In genomic region chr14:47366881-47367321, GRCm38 (mm10) we compare ENCODE assay signal across 9 mouse cellular contexts. TPM values are rescaled to one million over a fixed set of nuclear protein-coding genes. Genes with fewer than 3 reads are reported as not detected.
A peak's percentile ranks its signal among the peaks of the same experiment; 100 is the strongest.
DNase-seq lines count a peak whose midpoint lies in the region; ATAC-seq and TF ChIP-seq lines count a peak whose summit lies in the region.
"Had no signal": no experiment of that assay in that cellular context is flagged by ENCODE, and none has a peak within 500 bp of the region (broad histone marks: within the 10 kb centered on the region; RNA-seq: fewer than 3 reads in every experiment).

No protein-coding gene starts in this region.

- peak; percentile 38; the same call in 1 of the 2 replicates for ATAC-seq in midbrain, embryonic 11.5 days (ENCODE audit: low FRiP score)
- peak; percentile 39; the same call in 1 of the 2 replicates for ATAC-seq in liver, embryonic 11.5 days (replicated peaks; ENCODE audit: low FRiP score)

- WGBS in midbrain, embryonic 11.5 days, result 74% methylated on average over 7 of the region's 7 CpGs
- 87% methylated on average over 7 of the region's 7 CpGs for WGBS in midbrain, embryonic 10.5 days
- 46% methylated on average over 7 of the region's 7 CpGs for WGBS in kidney, adult 2 months
- 31% methylated on average over 7 of the region's 7 CpGs for WGBS in liver, embryonic 11.5 days

- H3K4me3 ChIP-seq in midbrain, embryonic 11.5 days (ENCODE audit: low read depth, low read length), result no peak overlapping the region
- H3K4me3 ChIP-seq in midbrain, embryonic 10.5 days, result no peak overlapping the region
- no peak overlapping the region for H3K4me3 ChIP-seq in kidney, adult 2 months (ENCODE audit: insufficient read depth, low read depth, low read length)
- H3K4me3 ChIP-seq in liver, embryonic 11.5 days (ENCODE audit: low read depth, low read length), result no peak overlapping the region

- no peaks in the 10 kb centered on the region for H3K27me3 ChIP-seq in midbrain, embryonic 11.5 days (ENCODE audit: control insufficient read depth, insufficient read depth, low read length)
- 0 out of 2 replicates have a peak, but pooled peaks cover 4% of the 10 kb centered on the region for H3K27me3 ChIP-seq in midbrain, embryonic 10.5 days (ENCODE audit: low read depth, poor library complexity, severe bottlenecking)
- no peaks in the 10 kb centered on the region for H3K27me3 ChIP-seq in kidney, adult 2 months (replicated peaks; ENCODE audit: control insufficient read depth, insufficient read depth, low read length)
- 0 out of 2 replicates have a peak, but pooled peaks cover 2% of the 10 kb centered on the region for H3K27me3 ChIP-seq in liver, embryonic 11.5 days (replicated peaks; ENCODE audit: control insufficient read depth, insufficient read depth, low read length)

- H3K4me1 ChIP-seq in midbrain, embryonic 11.5 days (ENCODE audit: control insufficient read depth, insufficient read depth, low read length), result peaks cover 7% of the 10 kb centered on the region
- peaks cover 24% of the 10 kb centered on the region for H3K4me1 ChIP-seq in midbrain, embryonic 10.5 days
- H3K4me1 ChIP-seq in kidney, adult 2 months (ENCODE audit: control insufficient read depth, insufficient read depth, low read length), result peaks cover 3% of the 10 kb centered on the region; the same call in 1 of the 2 replicates
- H3K4me1 ChIP-seq in liver, embryonic 11.5 days (replicated peaks; ENCODE audit: control insufficient read depth, insufficient read depth, low read length), result peaks cover 19% of the 10 kb centered on the region

- TF ChIP-seq CTCF in kidney, adult 2 months (conservative IDR thresholded peaks at IDR 0.05; ENCODE audit: insufficient read depth, insufficient read length, low read depth, low read length), result no peak

- DNase-seq in midbrain, embryonic 11.5 days (ENCODE audit: low spot score, missing footprints), result peak; percentile 90
- DNase-seq in midbrain, embryonic 10.5 days (ENCODE audit: low spot score), result no peak
- DNase-seq in cerebellum, postnatal 25 days, result peak; percentile 49 to 74
- peak; percentile 35 for DNase-seq in kidney, adult 2 months
- no peak for DNase-seq in liver, embryonic 11.5 days (ENCODE audit: low spot score)
- DNase-seq in ovary, postnatal 14 days (ENCODE audit: low spot score), result peak; percentile 32
- no peak for DNase-seq in spleen, postnatal 36 days (ENCODE audit: low spot score in 2 of 2)
- DNase-seq in heart, adult 11 months, result no peak

- H3K9me3 ChIP-seq in midbrain, embryonic 11.5 days (ENCODE audit: control insufficient read depth, low read length), result no peaks in the 10 kb centered on the region
- H3K9me3 ChIP-seq in midbrain, embryonic 10.5 days (replicated peaks), result no peaks in the 10 kb centered on the region
- H3K9me3 ChIP-seq in liver, embryonic 11.5 days (ENCODE audit: control insufficient read depth, low read length), result no peaks in the 10 kb centered on the region

- H3K9ac ChIP-seq in midbrain, embryonic 11.5 days (ENCODE audit: low read length), result no peak overlapping the region
- no peak overlapping the region for H3K9ac ChIP-seq in liver, embryonic 11.5 days (ENCODE audit: low read depth, low read length)
- H3K9ac ChIP-seq: liver, embryonic 14.5 days had no signal

- no peaks in the 10 kb centered on the region for H3K36me3 ChIP-seq in midbrain, embryonic 11.5 days (ENCODE audit: control insufficient read depth, insufficient read depth, low read length)
- no peaks in the 10 kb centered on the region for H3K36me3 ChIP-seq in midbrain, embryonic 10.5 days
- no peaks in the 10 kb centered on the region for H3K36me3 ChIP-seq in kidney, adult 2 months (ENCODE audit: control insufficient read depth, insufficient read depth, low read length)
- H3K36me3 ChIP-seq in liver, embryonic 11.5 days (ENCODE audit: control insufficient read depth, insufficient read depth, low read length), result no peaks in the 10 kb centered on the region

- no peak overlapping the region for H3K4me2 ChIP-seq in midbrain, embryonic 11.5 days
- H3K4me2 ChIP-seq in liver, embryonic 11.5 days, result peak overlapping the region; percentile 33

- H3K27ac ChIP-seq in midbrain, embryonic 11.5 days (ENCODE audit: low read depth, low read length), result no peak overlapping the region
- H3K27ac ChIP-seq in midbrain, embryonic 10.5 days (replicated peaks), result no peak overlapping the region
- H3K27ac ChIP-seq in kidney, adult 2 months (ENCODE audit: insufficient read depth, low read depth, low read length), result peak overlapping the region; percentile 27; the same call in 1 of the 2 replicates
- H3K27ac ChIP-seq in liver, embryonic 11.5 days (ENCODE audit: low read depth, low read length), result peak overlapping the region; percentile 16; the same call in 1 of the 2 replicates
- H3K27ac ChIP-seq: liver, embryonic 14.5 days had no signal

- no peak for TF ChIP-seq POLR2A in kidney, adult 2 months (IDR thresholded peaks at IDR 0.05; ENCODE audit: low read depth, low read length)

RNA-seq across cellular contexts. Expression of gene Lgals3, which starts 0.7 kb away (rescaled TPM):
- 0.33 and 0.81 TPM in 2 replicates for polyA plus RNA-seq in midbrain, embryonic 11.5 days (2014; fragmentation: Nextera tagmentation; extraction: Ambion mirVana)
- 0.37 and 1.3 TPM in 2 replicates for polyA plus RNA-seq in midbrain, embryonic 10.5 days (2016; fragmentation: Nextera tagmentation; extraction: Ambion mirVana)
- 76.1 and 89.5 TPM in 2 replicates for polyA plus RNA-seq in kidney, adult 2 months (2012; rRNA removed)
- polyA plus RNA-seq in liver, embryonic 11.5 days (2014; fragmentation: Nextera tagmentation; extraction: Ambion mirVana), result 21.2 and 21.6 TPM in 2 replicates

RNA-seq across cellular contexts. Expression of gene Dlgap5, which starts 51.3 kb away (rescaled TPM):
- polyA plus RNA-seq in midbrain, embryonic 11.5 days (2014; fragmentation: Nextera tagmentation; extraction: Ambion mirVana), result 61.2 and 69.4 TPM in 2 replicates
- 71.0 and 77.2 TPM in 2 replicates for polyA plus RNA-seq in midbrain, embryonic 10.5 days (2016; fragmentation: Nextera tagmentation; extraction: Ambion mirVana)
- polyA plus RNA-seq in kidney, adult 2 months (2012; rRNA removed), result 0.23 and 0.33 TPM in 2 replicates
- polyA plus RNA-seq in liver, embryonic 11.5 days (2014; fragmentation: Nextera tagmentation; extraction: Ambion mirVana), result 71.1 and 71.7 TPM in 2 replicates

Comparison
In these comparisons a context has a peak if more than half of its experiments do, and no peak if none do; other contexts are left out.
1. DNase-seq: peak in midbrain, embryonic 11.5 days (single experiment), cerebellum, postnatal 25 days (2 of 2), kidney, adult 2 months (single experiment) and ovary, postnatal 14 days (single experiment); none in midbrain, embryonic 10.5 days (single experiment), liver, embryonic 11.5 days (single experiment), spleen, postnatal 36 days (0 of 2) and heart, adult 11 months (single experiment).
2. H3K27ac ChIP-seq: peak in kidney, adult 2 months (single experiment) and liver, embryonic 11.5 days (single experiment); none in midbrain, embryonic 11.5 days (single experiment) and midbrain, embryonic 10.5 days (single experiment).
3. RNA of gene Dlgap5, which starts 51.3 kb away (polyA plus RNA-seq): 71.0 to 77.2 TPM in midbrain, embryonic 10.5 days, 71.1 to 71.7 TPM in liver, embryonic 11.5 days and 61.2 to 69.4 TPM in midbrain, embryonic 11.5 days; 0.23 to 0.33 TPM in kidney, adult 2 months; every median in the first group is over 10 times any median in the second.